Mouse (Mus musculus) olfactory bulb, adult 2 months (tissue): ENCODE data around the gene Xrcc5. TPM values are rescaled to one million over a fixed set of nuclear protein-coding genes. Genes with fewer than 3 reads are reported as not detected.

Experiments used
- H3K27ac ChIP-seq: fragments of 200-500 bp; 2 replicates; pipeline ENCODE4 v1.5.1; 2012; ENCODE audit warnings: low read depth, low read length; ENCODE audit not compliant: insufficient read depth
- H3K4me1 ChIP-seq: fragments of 200-500 bp; 2 replicates; pipeline ENCODE4 v1.6.1; 2012; ENCODE audit warnings: low read length; ENCODE audit not compliant: control insufficient read depth, insufficient read depth
- H3K4me3 ChIP-seq: fragments of 200-500 bp; 2 replicates; pipeline ENCODE4 v1.5.1; 2012; ENCODE audit warnings: mild to moderate bottlenecking, low read depth, low read length, moderate library complexity; ENCODE audit not compliant: insufficient read depth
- CTCF ChIP-seq: fragments of 200-500 bp; IDR thresholded peaks from 2 replicates; pipeline ENCODE4 v1.5.1; 2012; ENCODE audit warnings: low read depth, mild to moderate bottlenecking, low read length, moderate library complexity; ENCODE audit not compliant: insufficient read depth
- POLR2A ChIP-seq: fragments of 200-500 bp; IDR thresholded peaks from 2 replicates; pipeline ENCODE4 v1.6.1; 2012; ENCODE audit warnings: mild to moderate bottlenecking, low read depth, low read length, moderate library complexity; ENCODE audit not compliant: insufficient read depth
- WGBS: fragments of 180-500 bp; shearing (Covaris S2); methylation state at CpG from one replicate; pipeline ENCODE4 v1.1.7; 2018; 5-methylcytosine and 5-hydroxymethylcytosine counted together
- polyA plus RNA-seq: library from polyadenylated mRNA; stranded (reverse); fragments of >200 nt; gene quantifications from 2 replicates; pipeline ENCODE4 v1.2.4, GENCODE M21; 2012; ENCODE audit warnings: low replicate concordance; ENCODE audit not compliant: missing spikeins, insufficient read depth, insufficient read length

Gene Xrcc5
- polyA plus RNA-seq, result not detected in 2 replicates

DNA sequence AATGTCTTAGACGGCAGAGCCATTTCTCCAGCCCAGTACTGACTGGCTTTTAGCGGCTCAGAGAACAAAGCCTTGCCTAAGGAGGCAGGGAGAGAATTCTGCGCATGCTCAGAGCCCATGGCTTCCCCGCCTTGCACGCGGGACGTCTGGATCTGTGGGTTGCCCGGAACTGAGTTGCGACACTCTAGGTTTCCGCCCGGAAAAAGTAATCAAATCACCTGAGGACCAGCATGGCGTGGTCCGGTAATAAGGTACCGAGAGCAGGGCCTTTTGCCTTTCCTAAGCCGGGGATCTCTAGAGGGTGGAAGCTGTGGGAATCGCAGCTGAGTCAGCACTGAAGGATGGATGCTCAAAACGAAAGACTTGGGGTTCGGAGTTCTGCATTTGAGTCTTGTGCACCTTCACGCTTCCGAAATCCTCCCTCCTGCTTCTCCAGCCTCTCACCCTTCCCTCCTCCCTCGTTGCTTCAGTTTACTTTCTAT is at the start of gene Xrcc5:
Gene Xrcc5 (plus strand): TSS at position 105 of the 482 bp plus-strand sequence.
- WGBS, result under 1% methylated on average over 21 of the region's 21 CpGs
- peak within 1 kb of the TSS; percentile 40; the same call in 1 of the 2 replicates for H3K27ac ChIP-seq
- H3K4me1 ChIP-seq, result no peaks in the 10 kb centered on the region
- peak within 1 kb of the TSS; percentile 52 for H3K4me3 ChIP-seq
- TF ChIP-seq POLR2A (0 out of 2 replicates have a peak, but pooled peaks have one; percentile 38), CTCF (no peak)

DNA sequence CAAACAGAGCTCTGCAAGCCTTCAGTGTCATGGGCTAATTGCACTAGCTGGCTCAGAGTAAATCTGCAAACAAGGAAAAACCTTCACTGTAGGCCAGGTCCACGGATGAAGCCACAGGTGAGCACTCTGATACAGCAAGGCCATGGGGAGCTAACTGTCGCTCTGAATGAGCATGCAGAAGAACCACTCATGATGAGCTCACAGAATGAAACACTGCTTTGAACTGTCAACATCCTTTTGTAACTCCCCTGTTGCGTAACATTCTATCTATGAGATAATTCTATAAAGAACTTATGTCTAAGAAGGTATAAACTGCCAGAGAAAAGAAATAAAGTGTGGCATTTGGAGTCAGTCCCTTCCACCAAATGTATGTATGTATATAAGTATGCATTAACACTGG is 44.1 kb upstream of the Xrcc5 start:
- H3K27ac ChIP-seq, result no peak overlapping the region
- TF ChIP-seq CTCF, result no peak
- TF ChIP-seq POLR2A, result no peak
- 98% methylated on average over 3 of the region's 3 CpGs for WGBS
- no peaks in the 10 kb centered on the region for H3K4me1 ChIP-seq
- H3K4me3 ChIP-seq, result no peak overlapping the region

DNA sequence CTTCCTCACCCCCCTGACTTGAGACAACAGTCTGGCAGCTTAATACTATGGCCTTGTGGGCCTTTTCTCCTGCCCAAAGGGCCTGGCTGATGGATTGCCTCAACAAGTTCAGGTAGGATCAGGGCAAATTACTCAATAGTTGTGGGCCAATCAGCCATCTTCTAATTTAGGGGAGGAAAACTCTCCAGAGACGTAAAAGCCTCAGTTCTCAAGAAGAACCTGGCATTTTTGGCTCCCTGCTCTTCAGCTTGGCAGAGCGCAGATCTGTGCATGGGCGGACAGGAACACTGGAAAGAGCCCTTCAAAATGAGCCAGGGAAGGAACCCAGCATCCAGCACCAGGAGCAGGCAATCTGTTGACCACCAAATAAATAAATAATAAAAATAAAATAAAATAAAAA is 29.1 kb upstream of the Xrcc5 start:
- Histone ChIP-seq H3K4me1 (0 out of 2 replicates have a peak, but pooled peaks cover 2% of the 10 kb centered on the region), H3K27ac (no peak overlapping the region), H3K4me3 (no peak overlapping the region)
- no peak for TF ChIP-seq CTCF
- TF ChIP-seq POLR2A, result no peak
- 84% methylated on average over 3 of the region's 3 CpGs for WGBS

DNA sequence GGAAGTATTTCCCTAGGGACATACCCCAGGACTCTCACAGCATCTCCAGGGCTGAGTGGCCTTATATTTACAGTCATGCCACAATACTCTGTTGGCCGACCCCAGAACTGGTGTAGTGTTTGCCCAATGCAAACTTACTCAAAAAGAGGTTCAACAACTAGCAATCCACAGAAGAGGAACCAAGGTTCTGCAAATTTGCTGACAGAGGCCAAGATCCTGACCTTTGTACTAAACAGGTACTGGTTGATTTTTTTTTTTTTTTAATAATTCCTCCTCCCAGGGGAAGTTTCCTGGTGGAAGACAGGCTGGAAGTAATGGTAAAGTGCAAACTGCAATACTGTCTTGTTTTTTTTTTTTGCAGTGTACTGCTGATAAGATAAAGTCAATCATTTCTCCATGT is 24.6 kb upstream of the Xrcc5 start:
- WGBS, result 90% methylated on average over 1 of the region's 1 CpGs
- Histone ChIP-seq H3K27ac (no peak overlapping the region), H3K4me3 (no peak overlapping the region), H3K4me1 (peaks cover 21% of the 10 kb centered on the region)
- TF ChIP-seq CTCF (no peak), POLR2A (no peak)

DNA sequence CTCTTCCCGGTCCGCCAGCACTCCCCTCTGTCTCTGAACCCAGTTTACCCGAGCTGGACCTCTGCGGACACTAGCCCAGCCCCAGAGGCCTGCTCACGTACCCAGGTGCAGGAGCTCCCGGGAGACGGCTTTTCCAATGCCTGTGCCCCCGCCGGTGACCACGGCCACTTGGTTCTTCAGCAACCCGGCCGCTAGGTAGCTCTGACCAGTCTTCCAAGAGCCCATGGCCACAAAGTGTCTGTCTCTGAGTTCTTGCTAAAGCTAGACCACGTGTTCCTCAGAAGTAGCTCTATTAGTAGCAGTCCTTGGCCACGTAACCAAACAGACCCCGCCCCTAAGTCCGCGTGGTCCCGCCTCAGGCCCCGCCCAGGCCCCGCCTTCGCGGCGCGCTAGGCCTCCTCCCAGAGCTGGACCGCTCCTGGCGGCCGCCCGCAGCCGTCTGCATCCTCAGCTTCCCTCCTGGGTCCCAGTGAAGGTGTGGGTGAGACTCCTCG is 23.2 kb upstream of the Xrcc5 start, which contains the start of the genes Pecr and Tmem169:
Gene Pecr (minus strand): TSS at position 323 of the 494 bp plus-strand sequence.
Gene Tmem169 (plus strand): TSS at position 378 of the 494 bp plus-strand sequence.
- TF ChIP-seq CTCF (no peak), POLR2A (peak; percentile 86)
- peaks cover 23% of the 10 kb centered on the region for H3K4me1 ChIP-seq
- WGBS, result under 1% methylated on average over 30 of the region's 30 CpGs
- H3K27ac ChIP-seq, result peak within 1 kb of the TSS; percentile 88
- H3K4me3 ChIP-seq, result peak within 1 kb of the TSS; percentile 54

DNA sequence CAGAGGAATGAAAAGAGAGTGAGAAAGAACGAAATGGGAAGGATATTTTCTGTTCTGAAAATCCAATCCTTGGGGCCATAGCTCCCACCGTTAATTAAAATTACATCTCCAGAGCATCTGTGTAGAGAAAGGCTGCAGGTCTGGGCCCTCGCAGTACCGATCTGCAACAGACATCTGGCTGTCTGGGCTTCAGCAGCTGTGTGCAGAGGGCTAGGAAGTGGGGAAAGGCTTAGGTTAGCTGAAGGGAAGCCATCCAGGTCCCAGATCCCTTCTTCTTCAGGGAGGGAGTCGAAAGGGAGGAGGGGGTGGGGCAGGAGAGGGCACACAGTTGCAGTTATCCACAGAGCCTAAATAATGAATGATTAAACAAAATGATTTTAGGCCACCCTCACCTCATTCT is 22.7 kb upstream of the Xrcc5 start:
- Histone ChIP-seq H3K4me3 (peak overlapping the region; percentile 54), H3K4me1 (peaks cover 22% of the 10 kb centered on the region), H3K27ac (peak overlapping the region; percentile 88)
- WGBS, result under 1% methylated on average over 5 of the region's 5 CpGs
- no peak for TF ChIP-seq CTCF
- TF ChIP-seq POLR2A, result no peak

DNA sequence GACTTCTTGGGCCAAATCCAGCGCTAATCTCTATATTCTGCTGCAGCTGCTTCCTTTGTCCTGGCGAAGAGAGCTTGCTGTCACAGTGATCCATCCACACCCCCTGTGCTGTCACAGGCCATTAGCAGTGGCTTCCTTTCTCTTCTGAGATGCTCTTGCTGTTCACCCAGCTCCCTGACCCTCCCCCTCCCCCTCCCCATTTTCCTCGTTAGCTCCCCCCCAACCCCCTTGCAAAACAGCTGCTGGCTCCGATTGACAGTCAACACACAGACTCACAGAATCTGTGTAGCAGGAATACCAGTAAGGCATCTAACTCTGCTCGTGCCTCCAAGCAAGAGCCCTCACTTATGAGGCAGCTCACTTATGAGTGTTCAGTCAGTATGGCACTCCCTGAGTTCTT is 20.3 kb upstream of the Xrcc5 start:
- H3K27ac ChIP-seq, result peak overlapping the region; percentile 69
- WGBS, result 20% methylated on average over 5 of the region's 5 CpGs
- peaks cover 22% of the 10 kb centered on the region for H3K4me1 ChIP-seq
- TF ChIP-seq CTCF, result no peak
- TF ChIP-seq POLR2A, result no peak
- no peak overlapping the region for H3K4me3 ChIP-seq

DNA sequence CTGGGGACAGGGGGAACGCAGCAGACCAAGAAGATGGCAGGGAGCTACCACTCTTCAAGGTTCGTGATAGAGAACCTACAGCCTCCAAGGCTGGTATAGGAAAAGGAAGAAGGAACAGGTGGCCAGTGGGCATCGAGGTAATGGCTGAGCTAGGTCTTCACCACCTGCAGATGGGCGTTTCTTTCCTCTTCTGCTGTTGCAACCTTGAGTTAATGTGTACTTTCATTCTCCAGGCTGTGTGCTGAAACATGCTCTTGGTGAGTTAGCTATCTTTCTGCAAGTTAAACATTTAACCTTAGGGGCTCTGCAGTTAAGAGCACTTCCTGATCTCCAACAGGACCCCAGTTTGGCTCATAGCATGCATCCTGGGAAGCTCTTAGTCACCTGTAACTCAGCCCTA is 19.3 kb upstream of the Xrcc5 start:
- no peak overlapping the region; the same call in 1 of the 2 replicates for H3K27ac ChIP-seq
- no peak for TF ChIP-seq CTCF
- TF ChIP-seq POLR2A, result no peak
- H3K4me1 ChIP-seq, result peaks cover 22% of the 10 kb centered on the region
- WGBS, result 79% methylated on average over 4 of the region's 4 CpGs
- no peak overlapping the region for H3K4me3 ChIP-seq

DNA sequence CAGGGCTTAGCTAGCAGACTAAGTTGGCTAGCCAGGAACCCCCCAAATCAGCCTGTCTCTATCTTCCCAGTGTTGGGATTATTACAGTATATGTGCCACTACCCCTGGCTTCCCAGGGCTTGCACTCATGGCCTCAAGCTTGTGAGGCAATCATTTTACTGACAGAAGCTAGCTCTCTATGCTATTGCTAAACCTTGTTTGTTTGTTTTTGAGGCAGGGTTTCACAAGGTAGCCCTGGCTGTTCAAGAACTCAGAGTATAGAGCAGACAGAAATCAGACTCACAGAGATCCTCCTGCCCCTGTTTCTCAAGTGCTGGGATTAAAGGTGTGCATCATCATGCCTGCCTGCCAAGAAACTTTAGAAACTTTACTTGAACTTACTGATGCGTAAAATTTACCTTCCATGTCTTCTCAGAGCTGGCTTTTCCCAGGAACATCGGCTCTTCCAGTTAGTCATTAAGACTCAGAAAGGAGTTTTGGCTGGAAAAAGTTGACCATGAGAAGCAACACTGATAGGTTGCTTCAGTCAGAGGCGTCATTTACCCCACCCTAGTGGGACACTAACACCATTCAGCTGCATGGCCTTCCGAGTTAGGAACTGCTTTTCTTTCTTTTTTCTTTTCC is 18.6 kb upstream of the Xrcc5 start:
- Histone ChIP-seq H3K4me1 (peaks cover 19% of the 10 kb centered on the region), H3K4me3 (no peak overlapping the region), H3K27ac (no peak overlapping the region)
- TF ChIP-seq CTCF (no peak), POLR2A (no peak)
- 90% methylated on average over 4 of the region's 4 CpGs for whole genome bisulfite sequencing

DNA sequence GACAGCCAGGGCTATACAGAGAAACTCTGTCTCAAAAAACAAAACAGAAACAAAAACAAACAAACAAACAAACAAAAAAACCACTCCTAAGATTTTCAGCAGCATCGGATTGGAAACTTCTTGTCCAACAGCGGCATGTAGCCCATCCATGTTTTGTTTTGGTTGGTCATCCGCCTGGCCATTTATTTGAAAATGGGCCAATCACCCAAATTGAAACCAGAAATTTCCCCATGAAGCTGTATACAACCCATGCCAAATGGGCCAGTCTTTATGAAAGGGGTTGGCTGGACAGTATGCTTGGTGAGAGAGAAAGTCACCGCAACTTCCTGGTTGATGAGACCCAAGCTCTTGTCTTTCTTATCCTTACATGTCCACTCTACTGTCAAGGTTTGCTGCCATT is 16.3 kb upstream of the Xrcc5 start:
- H3K4me3 ChIP-seq, result no peak overlapping the region
- H3K27ac ChIP-seq, result no peak overlapping the region
- H3K4me1 ChIP-seq, result peaks cover 12% of the 10 kb centered on the region; the same call in 1 of the 2 replicates
- 94% methylated on average over 4 of the region's 4 CpGs for WGBS
- no peak for TF ChIP-seq POLR2A
- no peak for TF ChIP-seq CTCF
